Mouse (Mus musculus) kidney, postnatal 4 days (tissue): ENCODE data around the gene Olfr796.

Experiments
- DNase-seq, 2 experiments: peaks; one replicate each; pipeline ENCODE4 v3.0.0; 2021; ENCODE audit warnings: mixed read lengths in 2 of 2

Olfr796 gene

GRCm38 (mm10) chr10:129612470-129612869 is at the start of gene Olfr796:
Gene Olfr796 (minus strand): TSS chr10:129612570.
- no peak for DNase-seq

DNA sequence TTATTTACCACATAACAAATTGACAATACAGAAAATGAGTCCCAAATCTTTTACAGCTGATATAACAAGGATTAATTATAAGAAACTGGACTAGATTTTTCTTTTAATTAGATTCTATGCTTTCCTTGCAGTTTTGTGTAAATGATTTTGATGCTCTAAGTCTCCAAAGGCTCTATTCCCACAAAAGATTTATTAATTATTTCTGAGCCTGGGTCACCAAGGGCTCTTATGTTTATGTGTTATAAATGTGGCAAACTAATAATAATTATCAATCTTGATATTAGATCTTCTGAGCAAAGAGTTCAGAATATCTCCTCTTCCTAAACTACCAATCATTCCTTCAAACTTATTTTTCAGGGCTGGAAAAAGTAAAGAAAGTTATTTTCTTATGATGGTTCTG is 45.0 kb upstream of the Olfr796 start, which contains the start of gene Olfr800:
TSS of gene Olfr800 (plus strand) at position 301 of the 400 bp plus-strand sequence.
- no peak for DNase-seq

- no peak for DNase-seq
Observed at GRCm38 (mm10) chr10:129651763-129652162, 39.4 kb upstream of the Olfr796 start.

- no peak for DNase-seq
Observed at GRCm38 (mm10) chr10:129637184-129637583, 24.8 kb upstream of the Olfr796 start, which contains the start of gene Olfr799. Gene Olfr799 (plus strand): TSS chr10:129637484.

GRCm38 (mm10) chr10:129627834-129628233 is 15.5 kb upstream of the Olfr796 start, which contains the start of gene Olfr798:
Gene Olfr798 (minus strand): TSS chr10:129627934.
- no peak for DNase-seq

- no peak for DNase-seq
Observed at GRCm38 (mm10) chr10:129623251-129623650, 10.9 kb upstream of the Olfr796 start.

- DNase-seq: no peak
Observed at GRCm38 (mm10) chr10:129621724-129622123, 9.4 kb upstream of the Olfr796 start.

- no peak for DNase-seq
Observed at GRCm38 (mm10) chr10:129577066-129577465, 35.3 kb downstream of the Olfr796 start.

- no peak for DNase-seq
Observed at GRCm38 (mm10) chr10:129567355-129567754, 45.0 kb downstream of the Olfr796 start, which contains the start of gene Olfr794. Gene Olfr794 (plus strand): TSS chr10:129567655.
